12 mouse cellular contexts compared by ENCODE assay signal in the genomic region with DNA sequence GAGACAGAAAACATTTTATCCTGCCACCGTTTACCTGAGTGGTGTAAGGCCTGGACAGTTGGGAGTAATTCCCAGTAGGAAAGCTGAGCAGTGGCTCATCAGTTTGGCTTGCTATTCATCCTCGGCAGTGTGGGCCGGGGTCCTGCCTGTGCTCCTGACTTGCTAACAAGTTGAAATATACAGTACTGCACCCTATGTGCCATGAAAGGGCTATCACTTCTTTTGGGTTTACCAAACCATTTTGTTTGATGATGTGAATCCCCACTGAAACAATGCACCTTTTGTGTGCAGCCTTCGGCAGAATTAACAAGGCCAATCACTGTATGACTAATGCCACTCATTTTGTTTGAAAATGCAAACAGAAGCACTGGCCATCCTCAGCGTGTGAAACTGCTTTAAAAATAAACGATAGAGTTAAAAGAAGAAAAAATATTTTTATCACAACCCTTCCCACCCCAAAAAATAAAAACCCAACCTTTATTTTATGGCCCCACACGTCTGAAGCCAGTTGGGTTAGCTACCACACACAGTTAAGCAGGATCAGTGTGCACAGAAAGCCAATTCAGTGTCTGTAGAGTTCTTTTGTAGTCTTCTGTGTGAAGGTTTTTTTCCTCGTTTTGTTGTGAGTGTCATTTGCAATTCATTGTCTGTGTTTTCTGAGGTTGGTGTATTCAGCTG.
DNase-seq lines count a peak whose midpoint lies in the region; ATAC-seq and TF ChIP-seq lines count a peak whose summit lies in the region.
"Had no signal": no experiment of that assay in that cellular context is flagged by ENCODE, and none has a peak within 500 bp of the region (broad histone marks: within the 10 kb centered on the region; RNA-seq: fewer than 3 reads in every experiment).

No protein-coding gene starts in this region.

- H3K4me3 ChIP-seq in forebrain, embryonic 10.5 days, result no peak overlapping the region
- no peak overlapping the region for H3K4me3 ChIP-seq in forebrain, embryonic 13.5 days
- no peak overlapping the region for H3K4me3 ChIP-seq in lung, embryonic 14.5 days (ENCODE audit: low read depth, low read length)
- H3K4me3 ChIP-seq in hindbrain, embryonic 12.5 days, result no peak overlapping the region
- no peak overlapping the region for H3K4me3 ChIP-seq in neural tube, embryonic 12.5 days

- peaks cover 31% of the 10 kb centered on the region for H3K4me1 ChIP-seq in forebrain, embryonic 10.5 days
- H3K4me1 ChIP-seq in forebrain, embryonic 13.5 days, result peaks cover 25% of the 10 kb centered on the region
- H3K4me1 ChIP-seq in lung, embryonic 14.5 days (ENCODE audit: insufficient read depth), result no peaks in the 10 kb centered on the region
- peaks cover 29% of the 10 kb centered on the region for H3K4me1 ChIP-seq in hindbrain, embryonic 12.5 days
- peaks cover 31% of the 10 kb centered on the region for H3K4me1 ChIP-seq in neural tube, embryonic 12.5 days

- WGBS in forebrain, embryonic 10.5 days, result 36% methylated on average over 8 of the region's 8 CpGs
- 9% methylated on average over 8 of the region's 8 CpGs for WGBS in forebrain, embryonic 13.5 days
- WGBS in lung, embryonic 14.5 days, result 52% methylated on average over 8 of the region's 8 CpGs
- WGBS in hindbrain, embryonic 12.5 days, result 23% methylated on average over 8 of the region's 8 CpGs
- 13% methylated on average over 8 of the region's 8 CpGs for WGBS in neural tube, embryonic 12.5 days

- H3K9ac ChIP-seq in forebrain, embryonic 13.5 days, result no peak overlapping the region; the same call in 1 of the 2 replicates
- H3K9ac ChIP-seq in lung, embryonic 14.5 days, result no peak overlapping the region
- H3K9ac ChIP-seq in hindbrain, embryonic 12.5 days, result no peak overlapping the region
- no peak overlapping the region for H3K9ac ChIP-seq in neural tube, embryonic 12.5 days

- H3K9me3 ChIP-seq in forebrain, embryonic 10.5 days, result no peaks in the 10 kb centered on the region
- H3K9me3 ChIP-seq in forebrain, embryonic 13.5 days (replicated peaks), result no peaks in the 10 kb centered on the region
- no peaks in the 10 kb centered on the region for H3K9me3 ChIP-seq in lung, embryonic 14.5 days (ENCODE audit: low read depth, low read length)
- no peaks in the 10 kb centered on the region for H3K9me3 ChIP-seq in hindbrain, embryonic 12.5 days (replicated peaks)
- no peaks in the 10 kb centered on the region for H3K9me3 ChIP-seq in neural tube, embryonic 12.5 days
- H3K9me3 ChIP-seq: G1E had no signal

- no peak for TF ChIP-seq CTCF in lung, embryonic 14.5 days (IDR thresholded peaks at IDR 0.05; ENCODE audit: low read depth)

- peak overlapping the region; percentile 76; the same call in 1 of the 2 replicates for H3K27ac ChIP-seq in forebrain, embryonic 10.5 days
- no peak overlapping the region; the same call in 1 of the 2 replicates for H3K27ac ChIP-seq in forebrain, embryonic 13.5 days
- 0 out of 2 replicates have a peak overlapping the region, but pooled peaks have one; percentile 28 for H3K27ac ChIP-seq in lung, embryonic 14.5 days (ENCODE audit: low read depth)
- peak overlapping the region; percentile 79 for H3K27ac ChIP-seq in hindbrain, embryonic 12.5 days
- peak overlapping the region; percentile 42; the same call in 1 of the 2 replicates for H3K27ac ChIP-seq in neural tube, embryonic 12.5 days

- no peak for DNase-seq in forebrain, embryonic 10.5 days (ENCODE audit: extremely low spot score, low spot score)
- no peak for DNase-seq in lung, embryonic 14.5 days
- DNase-seq in lung, adult 18-20 months, result no peak
- no peak for DNase-seq in thymus, postnatal 25 days
- no peak for DNase-seq in cerebellum, adult 8-10 months
- DNase-seq: cerebellum, adult 9-10 months; thymus, postnatal 4 days had no signal

- H3K27me3 ChIP-seq in forebrain, embryonic 10.5 days (ENCODE audit: poor library complexity, severe bottlenecking), result peaks cover 33% of the 10 kb centered on the region
- peaks cover 10% of the 10 kb centered on the region; the same call in 1 of the 2 replicates for H3K27me3 ChIP-seq in forebrain, embryonic 13.5 days
- no peaks in the 10 kb centered on the region for H3K27me3 ChIP-seq in lung, embryonic 14.5 days (ENCODE audit: insufficient read depth, low read length)
- H3K27me3 ChIP-seq in hindbrain, embryonic 12.5 days, result 0 out of 2 replicates have a peak, but pooled peaks cover 5% of the 10 kb centered on the region
- no peaks in the 10 kb centered on the region for H3K27me3 ChIP-seq in neural tube, embryonic 12.5 days (replicated peaks)

- H3K4me2 ChIP-seq in forebrain, embryonic 13.5 days, result no peak overlapping the region
- no peak overlapping the region for H3K4me2 ChIP-seq in lung, embryonic 14.5 days
- peak overlapping the region; percentile 1; the same call in 1 of the 2 replicates for H3K4me2 ChIP-seq in hindbrain, embryonic 12.5 days (replicated peaks)
- H3K4me2 ChIP-seq in neural tube, embryonic 12.5 days (replicated peaks), result no peak overlapping the region; the same call in 1 of the 2 replicates
- H3K4me2 ChIP-seq: liver, embryonic 11.5 days had no signal

- no peak for ATAC-seq in forebrain, embryonic 13.5 days
- no peak for ATAC-seq in lung, embryonic 14.5 days (ENCODE audit: insufficient read depth)
- ATAC-seq in hindbrain, embryonic 12.5 days (ENCODE audit: low FRiP score), result peak; percentile 76
- ATAC-seq in neural tube, embryonic 12.5 days (ENCODE audit: low FRiP score, low read depth), result peak; percentile 78

- peaks cover 12% of the 10 kb centered on the region for H3K36me3 ChIP-seq in forebrain, embryonic 10.5 days (replicated peaks)
- peaks cover 2% of the 10 kb centered on the region; the same call in 1 of the 2 replicates for H3K36me3 ChIP-seq in forebrain, embryonic 13.5 days (ENCODE audit: poor library complexity, severe bottlenecking)
- peaks cover 12% of the 10 kb centered on the region; the same call in 1 of the 2 replicates for H3K36me3 ChIP-seq in lung, embryonic 14.5 days (ENCODE audit: insufficient read depth)
- peaks cover 7% of the 10 kb centered on the region; the same call in 1 of the 2 replicates for H3K36me3 ChIP-seq in hindbrain, embryonic 12.5 days
- peaks cover 8% of the 10 kb centered on the region for H3K36me3 ChIP-seq in neural tube, embryonic 12.5 days

Comparison
In these comparisons a context has a peak if more than half of its experiments do, and no peak if none do; other contexts are left out.
1. ATAC-seq: peak in hindbrain, embryonic 12.5 days (single experiment) and neural tube, embryonic 12.5 days (single experiment); none in forebrain, embryonic 13.5 days (single experiment) and lung, embryonic 14.5 days (single experiment).